Mouse (Mus musculus): Measurements from ENCODE around the gene Efcab9. TPM values are rescaled to one million over a fixed set of nuclear protein-coding genes. Genes with fewer than 3 reads are reported as not detected.

Efcab9 gene
- not detected in 2 replicates for polyA plus RNA-seq (2012; ENCODE audit: insufficient read depth, insufficient read length, missing spikeins)

- Histone ChIP-seq H3K27ac (ENCODE audit: insufficient read depth, low read depth, low read length) (no peak within 1 kb of the TSS), H3K4me1 (ENCODE audit: control insufficient read depth, insufficient read depth, low read length) (peaks cover 13% of the 10 kb centered on the region), H3K4me3 (ENCODE audit: insufficient read depth, low read length) (peak within 1 kb of the TSS; percentile 85)
- TF ChIP-seq CTCF (IDR thresholded peaks at IDR 0.05; ENCODE audit: low read depth, low read length) (no peak), POLR2A (IDR thresholded peaks at IDR 0.05; ENCODE audit: borderline replicate concordance, low read depth, low read length) (no peak)
These were observed at the start of gene Efcab9 for GRCm38 (mm10) chr11:32531871-32532764. Gene Efcab9, minus strand, starts transcription at chr11:32532081.

- TF ChIP-seq POLR2A (IDR thresholded peaks at IDR 0.05; ENCODE audit: borderline replicate concordance, low read depth, low read length): no peak
- TF ChIP-seq CTCF (IDR thresholded peaks at IDR 0.05; ENCODE audit: low read depth, low read length): no peak
- Histone ChIP-seq H3K4me3 (ENCODE audit: insufficient read depth, low read length) (no peak overlapping the region), H3K4me1 (ENCODE audit: control insufficient read depth, insufficient read depth, low read length) (peaks cover 13% of the 10 kb centered on the region), H3K27ac (ENCODE audit: insufficient read depth, low read depth, low read length) (no peak overlapping the region)
These were observed 49.1 kb upstream of the Efcab9 start for GRCm38 (mm10) chr11:32581031-32581430.

GRCm38 (mm10) chr11:32580305-32580947, 48.5 kb upstream of the Efcab9 start:
- H3K27ac ChIP-seq (ENCODE audit: insufficient read depth, low read depth, low read length): no peak overlapping the region
- TF ChIP-seq CTCF (IDR thresholded peaks at IDR 0.05; ENCODE audit: low read depth, low read length) (no peak), POLR2A (IDR thresholded peaks at IDR 0.05; ENCODE audit: borderline replicate concordance, low read depth, low read length) (no peak)
- H3K4me3 ChIP-seq (ENCODE audit: insufficient read depth, low read length): no peak overlapping the region
- peaks cover 13% of the 10 kb centered on the region for H3K4me1 ChIP-seq (ENCODE audit: control insufficient read depth, insufficient read depth, low read length)

- peaks cover 15% of the 10 kb centered on the region for H3K4me1 ChIP-seq (ENCODE audit: control insufficient read depth, insufficient read depth, low read length)
- no peak for TF ChIP-seq POLR2A (IDR thresholded peaks at IDR 0.05; ENCODE audit: borderline replicate concordance, low read depth, low read length)
- TF ChIP-seq CTCF (IDR thresholded peaks at IDR 0.05; ENCODE audit: low read depth, low read length): no peak
- H3K27ac ChIP-seq (ENCODE audit: insufficient read depth, low read depth, low read length): no peak overlapping the region
- no peak overlapping the region for H3K4me3 ChIP-seq (ENCODE audit: insufficient read depth, low read length)
These were observed 44.8 kb upstream of the Efcab9 start for GRCm38 (mm10) chr11:32576760-32577050.

GRCm38 (mm10) chr11:32575964-32576759, 44.3 kb upstream of the Efcab9 start:
- Histone ChIP-seq H3K4me3 (ENCODE audit: insufficient read depth, low read length) (no peak overlapping the region), H3K4me1 (ENCODE audit: control insufficient read depth, insufficient read depth, low read length) (peaks cover 20% of the 10 kb centered on the region), H3K27ac (ENCODE audit: insufficient read depth, low read depth, low read length) (no peak overlapping the region)
- TF ChIP-seq POLR2A (IDR thresholded peaks at IDR 0.05; ENCODE audit: borderline replicate concordance, low read depth, low read length): no peak
- TF ChIP-seq CTCF (IDR thresholded peaks at IDR 0.05; ENCODE audit: low read depth, low read length): no peak

- Histone ChIP-seq H3K27ac (ENCODE audit: insufficient read depth, low read depth, low read length) (no peak overlapping the region), H3K4me3 (ENCODE audit: insufficient read depth, low read length) (no peak overlapping the region), H3K4me1 (ENCODE audit: control insufficient read depth, insufficient read depth, low read length) (peaks cover 14% of the 10 kb centered on the region)
- no peak for TF ChIP-seq POLR2A (IDR thresholded peaks at IDR 0.05; ENCODE audit: borderline replicate concordance, low read depth, low read length)
- no peak for TF ChIP-seq CTCF (IDR thresholded peaks at IDR 0.05; ENCODE audit: low read depth, low read length)
These were observed 41.8 kb upstream of the Efcab9 start for GRCm38 (mm10) chr11:32573669-32574068.

GRCm38 (mm10) chr11:32571103-32571502, 39.2 kb upstream of the Efcab9 start:
- Histone ChIP-seq H3K4me3 (ENCODE audit: insufficient read depth, low read length) (no peak overlapping the region), H3K27ac (ENCODE audit: insufficient read depth, low read depth, low read length) (no peak overlapping the region), H3K4me1 (ENCODE audit: control insufficient read depth, insufficient read depth, low read length) (peaks cover 37% of the 10 kb centered on the region)
- no peak for TF ChIP-seq CTCF (IDR thresholded peaks at IDR 0.05; ENCODE audit: low read depth, low read length)
- no peak for TF ChIP-seq POLR2A (IDR thresholded peaks at IDR 0.05; ENCODE audit: borderline replicate concordance, low read depth, low read length)

- H3K27ac ChIP-seq (ENCODE audit: insufficient read depth, low read depth, low read length): no peak overlapping the region
- H3K4me1 ChIP-seq (ENCODE audit: control insufficient read depth, insufficient read depth, low read length): peaks cover 56% of the 10 kb centered on the region
- TF ChIP-seq CTCF (IDR thresholded peaks at IDR 0.05; ENCODE audit: low read depth, low read length) (no peak), POLR2A (IDR thresholded peaks at IDR 0.05; ENCODE audit: borderline replicate concordance, low read depth, low read length) (no peak)
- no peak overlapping the region for H3K4me3 ChIP-seq (ENCODE audit: insufficient read depth, low read length)
These were observed 36.9 kb upstream of the Efcab9 start for GRCm38 (mm10) chr11:32568637-32569293.

GRCm38 (mm10) chr11:32568060-32568459, 36.2 kb upstream of the Efcab9 start:
- Histone ChIP-seq H3K4me1 (ENCODE audit: control insufficient read depth, insufficient read depth, low read length) (peaks cover 62% of the 10 kb centered on the region), H3K4me3 (ENCODE audit: insufficient read depth, low read length) (no peak overlapping the region), H3K27ac (ENCODE audit: insufficient read depth, low read depth, low read length) (no peak overlapping the region)
- TF ChIP-seq CTCF (IDR thresholded peaks at IDR 0.05; ENCODE audit: low read depth, low read length): no peak
